Mouse (Mus musculus) retina, postnatal 7 days (tissue): Measurements from ENCODE around the gene Itga8.

Source experiments
- DNase-seq: peaks from one replicate; pipeline ENCODE4 v3.0.0-alpha.2; 2012; ENCODE audit warnings: low read depth, low spot score

Gene Itga8

DNA sequence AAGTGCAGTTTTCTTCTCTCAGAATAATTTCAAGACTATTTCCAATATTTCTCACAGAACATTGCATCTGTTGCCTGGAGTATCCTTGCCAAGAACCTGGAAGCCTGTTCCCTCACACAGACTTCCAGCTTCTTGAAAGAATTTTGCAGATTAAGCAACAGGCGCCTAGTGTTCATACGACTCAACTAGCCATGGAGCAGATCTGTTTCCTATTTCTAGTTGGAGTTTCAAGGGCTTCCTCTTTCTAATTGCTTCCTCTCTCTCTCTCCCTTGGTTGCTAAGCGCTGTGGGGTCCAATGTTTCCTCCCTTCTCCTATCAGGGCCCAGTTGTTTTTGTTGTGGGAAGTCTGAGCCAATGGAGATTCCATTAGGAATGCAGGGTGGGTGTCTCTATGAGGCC, 7.7 kb downstream of the Itga8 start:
- no peak for DNase-seq

DNA sequence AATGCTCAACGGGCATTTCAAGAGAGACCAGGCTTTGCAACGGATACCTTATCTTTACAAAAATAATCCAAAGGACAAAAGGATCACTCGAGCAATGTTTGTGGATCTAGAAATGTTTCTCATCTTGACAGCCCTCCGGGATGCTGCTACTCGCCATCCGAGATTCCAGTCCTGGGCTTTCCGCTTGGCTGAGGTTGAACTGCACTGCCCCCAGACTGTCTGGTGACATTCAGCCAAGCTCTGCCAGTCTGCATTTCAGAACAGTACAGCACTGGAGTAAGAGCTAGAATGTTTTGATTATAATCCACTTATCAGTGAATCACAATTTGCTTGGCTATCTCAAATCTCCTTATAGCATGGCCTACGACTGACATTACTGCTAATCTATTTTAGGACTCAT, 8.3 kb downstream of the Itga8 start:
- DNase-seq, result no peak

DNA sequence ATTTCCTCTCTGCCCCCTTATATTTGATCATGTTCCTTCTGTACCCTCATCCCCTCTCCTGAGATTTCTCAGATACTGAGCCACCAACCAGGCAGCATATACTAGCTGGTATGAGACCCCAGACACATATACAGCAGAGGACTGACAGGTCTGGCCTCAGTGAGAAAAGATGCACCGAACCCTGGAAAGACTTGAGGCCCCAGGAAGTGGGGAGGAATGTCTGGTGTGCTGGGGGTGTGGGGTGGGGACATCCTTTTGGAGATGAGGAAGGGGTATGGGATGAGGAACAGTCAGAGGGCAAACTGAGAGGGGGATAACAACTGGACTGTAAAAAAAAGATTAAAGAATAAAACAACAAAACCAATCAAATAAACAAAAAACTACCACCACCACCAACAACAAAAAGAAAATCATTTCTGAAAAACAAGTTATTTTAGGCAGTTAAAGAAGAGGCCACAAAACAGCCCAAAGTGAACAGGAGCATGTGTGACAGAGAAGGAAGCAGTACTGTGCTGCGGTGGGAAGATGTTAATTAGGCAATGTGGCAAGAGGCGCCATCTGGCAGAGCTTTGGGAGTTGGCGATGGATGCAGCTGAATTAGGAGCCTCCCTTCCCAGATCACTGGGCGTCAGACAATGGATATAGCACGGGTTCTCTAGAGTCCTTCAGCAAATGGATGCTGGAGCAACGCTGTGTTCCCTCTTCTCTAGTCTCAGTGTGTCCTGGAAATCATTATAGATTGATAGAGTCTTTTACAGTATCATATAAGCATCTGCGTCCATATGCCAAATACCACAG, 9.5 kb downstream of the Itga8 start:
- no peak for DNase-seq

DNA sequence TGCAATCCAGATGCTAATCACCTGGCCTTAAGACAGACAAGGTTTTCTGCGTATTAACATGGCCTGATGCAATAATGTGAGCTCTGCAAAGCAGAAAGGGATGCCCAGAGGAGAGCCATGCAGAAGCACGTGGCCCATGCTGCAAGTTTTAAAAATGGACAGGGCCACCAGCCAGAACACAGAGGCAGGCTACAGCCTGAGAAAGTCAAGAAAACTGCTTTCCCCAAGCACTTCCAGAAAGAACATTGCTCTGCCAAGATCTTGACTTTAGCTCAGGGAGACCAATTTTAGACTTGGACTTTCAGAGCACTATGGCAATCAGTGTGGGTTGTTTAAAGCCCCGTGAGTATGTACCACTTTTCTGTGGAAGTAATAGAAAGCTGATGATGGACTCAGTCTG, 11.5 kb downstream of the Itga8 start:
- DNase-seq, result no peak

DNA sequence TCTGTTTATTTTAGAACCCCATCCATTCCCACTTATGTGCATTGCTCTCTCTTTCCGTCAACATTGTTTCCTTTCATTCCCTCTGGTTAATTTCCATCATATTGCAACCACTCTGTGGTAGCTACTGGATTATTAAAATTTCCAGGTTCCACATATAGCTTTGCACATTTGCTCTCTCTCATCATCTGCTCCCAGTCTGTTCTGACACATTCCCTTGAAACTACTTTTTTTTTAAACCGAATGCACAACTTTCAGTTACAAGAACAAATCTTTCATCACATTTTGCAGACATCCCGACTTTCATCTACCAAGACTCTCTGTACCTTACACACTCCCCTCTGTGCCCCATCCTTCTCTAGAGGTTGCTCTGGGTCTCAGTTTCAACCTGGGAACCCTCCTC, 13.9 kb downstream of the Itga8 start:
- no peak for DNase-seq

DNA sequence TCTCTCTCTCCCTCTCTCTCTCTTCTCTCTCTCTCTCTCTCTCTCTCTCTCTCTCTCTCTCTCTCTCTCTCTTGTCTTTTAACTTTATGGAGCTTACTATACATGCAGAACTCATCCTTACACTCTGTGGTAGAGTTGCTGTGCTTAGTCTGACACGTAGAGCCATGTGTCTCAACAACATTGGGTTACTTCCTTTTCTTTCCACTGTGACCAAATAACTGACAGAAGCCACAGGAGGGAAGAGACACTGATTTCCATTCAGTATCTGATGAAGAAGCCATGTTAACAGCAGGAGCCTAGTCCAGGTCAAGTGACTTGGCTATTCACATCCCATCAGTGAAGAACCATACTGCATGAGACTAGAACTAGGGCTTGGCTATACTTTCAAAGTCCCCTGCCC, 21.1 kb downstream of the Itga8 start:
- DNase-seq, result no peak

DNA sequence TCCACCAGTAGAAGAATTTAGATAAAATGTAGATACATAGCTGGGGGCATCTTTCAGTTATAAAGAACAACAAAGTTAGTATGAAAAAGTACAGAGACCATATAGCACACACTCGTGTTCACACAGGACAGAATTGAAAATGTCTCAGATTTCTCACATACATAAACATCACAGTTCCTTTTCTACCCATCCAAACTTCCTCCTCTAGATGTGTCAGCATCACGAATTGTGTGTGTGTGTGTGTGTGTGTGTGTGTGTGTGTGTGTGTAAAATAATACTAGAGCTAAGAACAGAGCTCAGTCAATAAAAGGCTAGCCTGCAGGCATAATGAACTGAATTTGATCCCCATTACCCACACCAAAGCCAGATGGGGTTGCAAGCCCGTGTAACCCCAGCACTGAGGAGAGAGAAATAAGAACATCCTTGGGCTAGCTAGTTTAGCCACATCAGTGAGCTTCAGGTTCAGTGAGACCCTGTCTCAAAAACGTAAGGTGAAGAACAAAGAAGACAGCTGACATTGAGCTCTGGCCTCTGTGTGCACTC, 22.6 kb downstream of the Itga8 start:
- no peak for DNase-seq

DNA sequence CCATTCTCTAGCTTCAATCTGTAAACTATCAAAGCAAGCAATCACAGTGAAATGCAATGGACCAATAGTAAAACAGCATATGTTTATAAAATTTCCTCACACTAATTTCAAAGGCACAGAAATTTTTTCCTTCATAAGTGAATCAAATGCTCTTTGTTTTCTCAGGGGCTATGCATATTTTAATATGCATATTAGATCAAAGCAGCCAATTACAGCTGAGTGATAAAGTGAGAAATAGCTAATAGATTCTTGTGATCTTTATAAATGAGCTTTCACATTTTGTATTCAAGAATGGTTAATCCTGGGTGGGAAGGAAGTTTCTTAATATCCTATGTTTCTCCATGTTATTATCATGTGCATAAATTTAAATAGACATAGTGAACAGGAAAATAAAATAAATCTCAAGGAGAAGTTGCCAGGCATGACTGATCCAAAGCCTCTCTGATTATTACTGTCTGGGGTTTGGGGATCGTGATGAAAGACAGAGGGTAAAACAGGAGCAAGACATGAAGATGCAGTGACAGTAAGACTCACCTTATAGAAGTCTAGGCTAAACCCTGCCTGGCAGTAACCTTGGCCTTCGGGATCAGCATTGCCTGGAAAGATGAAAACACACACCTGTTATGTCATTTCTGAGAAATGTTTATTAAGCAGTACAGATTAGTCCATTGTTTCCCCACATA, 44.9 kb downstream of the Itga8 start:
- no peak for DNase-seq

DNA sequence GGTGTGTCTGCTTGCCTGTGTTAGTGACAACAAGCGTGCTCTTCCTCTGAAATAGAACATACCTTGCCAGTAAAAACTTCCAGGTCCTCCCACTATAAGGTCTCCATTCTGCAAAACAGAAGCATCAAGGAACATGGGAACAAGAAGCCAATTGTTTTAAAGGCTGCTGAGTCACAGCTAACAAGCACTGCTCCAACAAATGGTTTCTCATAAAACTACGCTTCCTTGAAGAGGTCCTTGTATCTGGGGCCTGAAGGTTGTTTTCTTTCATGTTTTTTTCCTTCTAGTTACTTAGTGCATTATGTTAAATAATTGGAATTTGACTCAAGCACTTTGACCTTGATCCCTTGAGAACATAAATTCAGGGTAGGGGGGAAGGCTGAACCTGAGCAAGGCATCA, 45.8 kb downstream of the Itga8 start:
- no peak for DNase-seq

DNA sequence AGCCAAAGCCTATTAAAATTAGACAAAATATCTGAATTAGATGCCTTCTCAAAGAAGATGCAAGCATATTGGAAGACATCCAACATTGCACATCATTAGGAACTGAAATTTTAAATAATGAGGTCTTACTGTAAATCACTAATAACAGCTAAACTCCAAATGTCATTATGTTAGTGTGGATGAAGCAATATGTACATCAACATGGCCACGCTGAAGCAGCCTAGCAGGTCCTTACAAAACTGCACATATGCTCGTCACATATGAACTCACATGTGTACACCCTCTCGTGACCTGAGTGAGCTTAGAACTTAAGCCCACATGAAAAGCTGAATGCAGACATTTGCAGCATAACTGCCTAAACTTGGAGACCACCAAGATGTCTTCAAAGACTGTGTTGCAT, 66.4 kb downstream of the Itga8 start:
- no peak for DNase-seq

DNA sequence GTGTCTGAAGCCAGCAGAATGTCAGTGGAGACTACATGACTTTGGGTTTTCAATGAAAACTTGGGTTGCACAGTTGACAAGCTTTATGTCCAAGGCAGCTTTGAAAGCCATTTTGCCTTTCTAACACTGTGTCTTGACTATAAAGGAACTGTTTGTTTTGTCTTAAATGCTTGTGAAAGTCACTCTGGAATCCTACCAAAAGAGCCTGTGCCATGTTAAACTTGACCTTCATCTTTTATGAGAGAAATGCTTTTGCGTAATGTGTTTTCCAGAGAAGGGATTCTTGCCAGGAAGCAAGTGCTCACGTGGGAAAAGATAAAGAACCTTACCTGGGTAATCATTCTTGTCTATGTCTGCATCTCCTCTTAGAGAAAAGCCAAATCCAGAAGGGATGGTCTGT, 72.0 kb downstream of the Itga8 start:
- no peak for DNase-seq

DNA sequence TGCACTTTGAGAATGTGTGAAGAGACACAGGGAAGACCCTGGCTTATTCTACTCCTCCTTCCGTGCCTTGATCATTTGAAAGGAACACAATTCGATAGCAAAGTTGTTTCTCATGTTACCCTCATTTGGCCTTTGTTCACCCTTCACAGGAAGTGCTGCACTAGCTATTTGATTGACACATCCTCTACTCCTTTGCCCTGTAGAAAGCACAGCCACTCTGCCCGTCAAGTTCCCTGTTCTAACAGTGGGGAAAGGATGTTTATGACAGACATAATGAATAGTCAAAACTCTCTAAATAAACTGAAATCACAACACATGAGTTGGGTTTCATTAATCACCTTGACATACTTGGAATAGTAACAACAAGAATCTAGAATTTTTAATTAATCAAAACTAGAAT, 73.4 kb downstream of the Itga8 start:
- no peak for DNase-seq

DNA sequence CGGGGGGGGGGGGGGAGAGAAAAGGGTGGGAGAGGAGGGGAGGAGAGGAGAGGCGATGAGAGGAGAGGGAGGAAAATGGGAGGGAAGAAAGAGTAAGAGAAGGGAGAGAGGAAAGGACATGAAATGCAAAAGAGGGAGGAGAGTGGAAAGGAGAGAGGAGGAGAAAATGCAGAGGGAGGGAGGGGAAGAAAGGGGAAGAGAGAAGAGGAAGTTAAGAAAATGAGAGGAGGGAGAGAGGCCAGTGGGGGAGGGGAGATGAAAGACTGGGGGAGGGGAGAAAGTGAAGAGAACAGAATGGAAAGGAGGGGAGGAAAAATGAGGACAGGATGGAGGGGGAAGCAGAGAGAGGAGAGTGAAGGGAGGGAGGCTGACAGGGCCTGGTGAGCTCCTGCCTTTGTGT, 74.5 kb downstream of the Itga8 start:
- DNase-seq, result no peak

DNA sequence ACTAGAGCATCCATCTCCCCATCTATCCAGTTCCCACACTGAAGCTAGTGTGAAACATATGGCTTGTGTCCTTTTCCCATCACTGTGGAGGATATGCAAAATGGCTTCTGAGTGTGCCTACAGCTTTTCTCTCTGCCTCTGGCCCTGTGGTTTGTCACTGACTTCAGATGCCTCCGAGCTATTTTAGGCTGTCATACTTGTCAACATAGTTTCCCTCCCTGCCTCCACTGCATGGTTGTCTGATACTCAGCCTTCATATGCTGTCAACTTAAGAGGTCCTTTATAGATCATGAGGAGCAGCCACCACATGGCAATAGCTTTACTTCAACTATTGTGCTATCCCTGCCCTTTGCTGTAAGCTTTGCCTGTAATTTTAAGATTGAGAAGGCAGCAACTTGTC, 75.4 kb downstream of the Itga8 start:
- DNase-seq, result no peak

DNA sequence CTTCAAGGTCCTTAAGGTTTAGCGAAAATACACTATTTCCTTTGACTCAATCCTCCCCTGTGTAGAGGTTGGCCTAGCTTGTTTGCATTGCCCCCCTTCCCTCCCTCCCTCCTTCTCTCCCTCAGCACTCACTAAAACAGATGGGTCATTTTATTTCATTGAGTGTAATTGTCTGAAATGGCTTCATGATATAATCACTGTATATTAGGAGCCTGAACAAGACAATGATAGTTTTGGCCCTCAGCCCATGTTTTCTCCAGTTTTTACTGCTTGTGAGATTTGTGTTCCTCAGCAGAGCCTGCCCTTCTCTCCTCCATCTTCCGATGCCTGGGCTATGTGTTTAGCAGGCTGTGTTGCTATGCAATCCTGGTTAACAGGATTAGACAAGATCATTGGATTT, 80.1 kb downstream of the Itga8 start:
- no peak for DNase-seq

DNA sequence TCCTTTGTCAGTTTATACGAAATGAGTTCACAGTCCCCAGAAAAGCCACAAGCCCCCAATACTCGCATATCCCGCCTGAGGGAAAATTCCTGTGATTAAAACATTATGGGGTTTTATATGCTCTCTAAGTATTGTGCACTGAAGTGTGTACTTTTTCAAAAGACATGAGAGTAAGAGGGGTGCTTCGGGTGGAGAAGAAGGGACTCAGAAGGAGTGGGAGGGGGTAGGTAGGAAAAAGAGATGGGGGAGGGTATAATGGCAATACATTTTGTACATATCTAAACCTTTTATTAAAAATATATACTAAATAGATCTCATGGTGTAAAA, 88.3 kb downstream of the Itga8 start:
- no peak for DNase-seq

DNA sequence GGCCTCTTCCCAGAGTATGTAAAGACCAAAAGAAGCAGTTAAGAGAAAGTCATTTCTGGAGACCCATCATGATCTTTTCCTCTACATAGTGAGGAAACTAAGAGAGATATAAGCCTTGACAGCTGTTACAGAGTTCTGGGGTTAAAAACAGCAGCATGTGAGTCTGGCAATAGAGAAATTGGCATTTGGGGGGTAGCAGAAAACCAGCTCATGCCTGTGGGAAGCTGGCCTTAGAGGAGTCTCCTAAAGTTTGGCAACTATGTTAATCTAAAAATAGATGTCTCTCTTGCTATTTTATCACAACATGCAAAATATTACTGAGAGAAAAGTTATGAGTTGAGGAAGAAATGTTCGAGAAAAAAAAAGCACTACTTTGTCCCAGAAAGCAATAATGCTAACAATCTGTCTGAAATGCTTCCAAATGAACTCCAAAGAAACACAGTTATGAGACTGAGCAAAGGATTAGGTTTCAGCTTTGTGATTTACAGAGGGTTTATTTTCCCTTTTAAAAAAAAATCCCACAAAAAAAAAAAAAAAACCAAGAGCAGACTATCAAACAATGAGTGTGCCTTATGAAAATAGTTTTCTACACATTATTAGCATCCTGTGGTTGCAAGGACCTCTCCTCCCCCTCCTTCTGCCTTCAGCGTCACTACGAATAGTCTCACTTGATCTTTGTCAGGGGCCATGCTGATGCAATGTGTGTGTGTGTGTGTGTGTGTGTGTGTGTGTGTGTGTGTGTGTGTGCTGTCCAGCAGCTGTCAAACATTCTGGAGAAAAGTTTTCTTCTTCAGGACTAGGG, 88.9 kb downstream of the Itga8 start:
- no peak for DNase-seq

DNA sequence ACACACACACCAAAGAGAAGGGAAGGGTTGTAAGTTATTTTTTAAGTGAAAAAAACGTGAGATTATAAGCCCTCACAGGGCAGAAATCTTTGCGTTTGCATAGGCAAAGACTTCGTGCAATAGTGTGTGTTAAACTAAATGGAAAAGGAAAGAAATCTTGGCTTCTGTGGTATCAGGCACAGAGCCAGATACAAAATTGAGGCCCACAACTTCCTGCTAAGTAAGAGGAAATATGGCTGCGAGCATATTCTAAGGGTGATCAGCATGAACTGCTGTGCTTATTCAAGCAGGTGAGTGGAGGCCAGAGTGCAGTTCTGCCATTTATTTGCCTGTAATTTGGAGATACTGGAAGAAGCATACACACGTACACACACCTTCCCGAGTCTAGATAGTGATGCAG, 93.6 kb downstream of the Itga8 start:
- no peak for DNase-seq

DNA sequence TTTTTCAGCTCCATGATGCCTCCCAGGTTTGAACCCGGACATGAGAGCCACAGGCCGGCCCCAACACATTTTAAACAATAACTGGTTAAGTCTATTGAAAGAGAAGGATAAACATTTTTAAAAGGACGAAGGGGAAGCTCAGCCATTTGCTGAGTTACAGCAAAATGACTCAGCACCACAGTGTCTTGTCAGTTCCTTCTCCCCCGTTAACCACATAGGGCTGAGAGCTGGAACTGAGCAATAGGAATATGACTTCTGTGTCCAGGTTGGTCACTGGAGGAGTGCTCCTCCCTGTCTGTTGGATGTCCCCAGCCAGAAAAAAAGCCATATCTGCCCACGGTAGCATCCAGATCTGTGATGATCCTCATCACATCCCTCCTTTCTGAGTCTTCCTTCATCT, 95.4 kb downstream of the Itga8 start:
- DNase-seq, result no peak

DNA sequence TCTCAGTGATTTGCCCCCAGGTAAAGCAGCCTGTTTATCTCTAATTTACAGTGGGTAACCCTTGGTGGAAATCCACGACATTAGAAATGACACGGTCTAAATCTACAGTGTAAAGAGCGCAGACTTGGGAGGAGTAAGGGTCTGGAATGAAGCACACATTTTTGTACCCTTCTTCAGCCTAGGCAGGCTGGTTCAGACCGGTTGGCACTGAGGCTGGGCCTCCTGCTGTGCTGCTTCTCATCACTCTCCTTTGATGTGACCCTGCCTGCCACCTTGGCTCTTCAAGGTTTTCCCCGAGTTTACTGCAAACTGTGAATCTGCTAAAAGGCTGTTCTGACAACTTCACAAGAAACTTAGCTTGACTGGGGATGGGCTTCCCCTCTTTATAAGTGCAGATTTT, 95.8 kb downstream of the Itga8 start:
- DNase-seq, result no peak

DNA sequence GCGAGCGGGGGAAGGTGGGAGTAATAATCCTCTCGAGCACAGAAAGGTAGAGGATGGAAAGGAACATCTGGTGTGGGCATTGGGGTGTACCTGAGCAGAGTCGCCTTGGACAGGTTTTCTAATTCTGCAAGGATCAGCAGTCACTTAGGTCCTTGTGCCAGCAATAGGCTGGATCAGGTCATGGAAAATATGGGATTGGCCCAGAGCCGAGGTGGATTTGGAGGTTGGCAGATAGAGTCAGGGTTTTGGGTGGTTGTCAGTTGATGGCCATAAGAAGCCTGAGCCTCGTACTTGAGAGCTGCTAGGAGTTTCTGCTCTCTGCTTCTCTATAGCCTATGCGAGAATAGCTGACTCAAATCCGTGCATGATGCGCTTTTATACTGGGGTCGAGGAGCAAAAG, 98.5 kb downstream of the Itga8 start:
- no peak for DNase-seq

DNA sequence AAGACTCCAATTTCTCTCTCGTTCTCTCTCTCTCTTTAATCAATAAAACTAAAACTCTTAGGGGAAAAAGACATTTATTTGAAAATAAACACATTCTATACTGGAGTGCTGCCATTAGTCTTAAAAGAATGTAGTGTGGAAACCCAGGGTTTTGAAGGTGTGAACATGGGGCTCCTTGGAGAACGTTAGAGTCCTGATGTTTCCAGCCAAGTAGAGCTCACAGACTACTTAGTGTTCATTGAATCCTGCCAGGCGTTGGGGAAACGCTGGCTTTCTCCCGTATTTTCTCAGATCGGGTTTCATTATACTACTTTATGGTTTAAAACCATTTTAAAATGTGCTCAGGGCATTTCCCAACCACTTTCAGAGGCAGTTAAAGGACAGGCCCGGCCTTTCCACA, 103.0 kb downstream of the Itga8 start:
- no peak for DNase-seq

DNA sequence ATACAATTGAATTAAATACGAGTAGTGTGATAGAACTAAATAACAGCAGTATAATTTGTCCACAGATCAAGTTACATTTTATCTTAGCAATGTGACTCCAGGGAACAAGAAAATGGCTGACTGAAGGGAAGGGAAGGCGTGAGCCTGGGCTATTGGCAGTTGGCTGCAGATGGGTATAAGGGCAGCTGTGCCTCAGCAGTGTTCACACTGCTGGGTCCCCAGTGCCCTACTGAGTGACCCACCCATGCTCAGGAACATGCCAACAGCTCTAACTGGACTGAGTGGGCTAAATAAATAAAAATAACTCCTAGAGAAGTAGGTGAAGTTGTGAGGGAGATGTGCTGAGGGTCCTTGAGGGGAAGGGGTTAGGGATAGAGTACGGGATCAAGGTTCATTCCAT, 103.5 kb downstream of the Itga8 start:
- DNase-seq, result no peak
